In the genomic region with DNA sequence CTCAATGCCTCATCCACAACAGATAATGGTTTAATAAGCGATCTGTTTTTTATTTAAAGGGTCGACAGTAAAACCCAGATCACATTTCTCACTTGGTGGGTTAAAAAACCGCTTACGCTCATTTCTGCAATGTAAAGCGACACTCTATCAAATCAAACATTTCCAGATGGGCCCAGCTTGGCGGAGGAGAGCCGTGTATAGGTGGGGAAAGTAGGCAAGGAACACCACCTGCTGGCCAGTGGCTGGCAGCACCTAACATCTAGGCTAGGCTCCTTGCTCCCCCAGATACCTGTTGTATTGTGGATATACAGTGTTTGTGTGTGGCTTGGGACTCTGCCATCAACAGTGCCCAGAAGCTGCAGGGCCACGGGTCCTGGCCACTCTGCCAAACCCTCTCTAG, we compare ENCODE assay signal across 9 mouse cellular contexts. TPM values are rescaled to one million over a fixed set of nuclear protein-coding genes. Genes with fewer than 3 reads are reported as not detected.
A peak's percentile ranks its signal among the peaks of the same experiment; 100 is the strongest.
DNase-seq lines count a peak whose midpoint lies in the region; ATAC-seq and TF ChIP-seq lines count a peak whose summit lies in the region.
"Had no signal": no experiment of that assay in that cellular context is flagged by ENCODE, and none has a peak within 500 bp of the region (broad histone marks: within the 10 kb centered on the region; RNA-seq: fewer than 3 reads in every experiment).

No protein-coding gene starts in this region.

- no peaks in the 10 kb centered on the region for H3K27me3 ChIP-seq in limb, embryonic 11.5 days (ENCODE audit: control insufficient read depth, insufficient read depth, low read length)
- H3K27me3 ChIP-seq: intestine, embryonic 15.5 days had no signal

- H3K4me2 ChIP-seq in limb, embryonic 11.5 days (ENCODE audit: low read depth, severe bottlenecking) = no peak overlapping the region
- H3K4me2 ChIP-seq: intestine, embryonic 15.5 days had no signal

- no peak overlapping the region for H3K9ac ChIP-seq in limb, embryonic 11.5 days (ENCODE audit: low read length)
- H3K9ac ChIP-seq: intestine, embryonic 15.5 days had no signal

- intact Hi-C loops in left cerebral cortex, adult 2 months (cut with DNase I) = no loop called here
- intact Hi-C loops in left cerebral cortex, postnatal 36 days (cut with DNase I) = no loop called here

- peak; percentile 58 for ATAC-seq in limb, embryonic 11.5 days (ENCODE audit: insufficient number of reproducible peaks, low FRiP score, low TSS enrichment, low read depth)
- ATAC-seq: intestine, embryonic 15.5 days had no signal

- no peak overlapping the region for H3K4me3 ChIP-seq in left cerebral cortex, adult 2 months
- H3K4me3 ChIP-seq in cortical plate, adult 2 months (ENCODE audit: insufficient read depth, low read length) = no peak overlapping the region
- no peak overlapping the region for H3K4me3 ChIP-seq in limb, embryonic 11.5 days (ENCODE audit: low read depth, low read length)
- H3K4me3 ChIP-seq: intestine, embryonic 15.5 days had no signal

- H3K27ac ChIP-seq in left cerebral cortex, adult 2 months = no peak overlapping the region
- H3K27ac ChIP-seq in cortical plate, adult 2 months (ENCODE audit: insufficient read depth, low read length) = no peak overlapping the region
- H3K27ac ChIP-seq in limb, embryonic 11.5 days (replicated peaks; ENCODE audit: low read depth, low read length) = no peak overlapping the region

- TF ChIP-seq POLR2A in cortical plate, adult 2 months (IDR thresholded peaks at IDR 0.05; ENCODE audit: extremely low read depth, insufficient read depth, low read length) = no peak

- no peaks in the 10 kb centered on the region for H3K4me1 ChIP-seq in cortical plate, adult 2 months (ENCODE audit: control insufficient read depth, insufficient read depth, low read length)
- peaks cover 28% of the 10 kb centered on the region for H3K4me1 ChIP-seq in limb, embryonic 11.5 days (ENCODE audit: control insufficient read depth, insufficient read depth, low read length)

- 13% methylated on average over 8 of the region's 8 CpGs for WGBS in limb, embryonic 11.5 days

- no peaks in the 10 kb centered on the region for H3K36me3 ChIP-seq in limb, embryonic 11.5 days (ENCODE audit: control insufficient read depth, insufficient read depth, low read length)
- H3K36me3 ChIP-seq: intestine, embryonic 15.5 days had no signal

- no peaks in the 10 kb centered on the region for H3K9me3 ChIP-seq in limb, embryonic 11.5 days (ENCODE audit: control insufficient read depth, low read length)
- H3K9me3 ChIP-seq: intestine, embryonic 15.5 days had no signal

- no peak for DNase-seq in left cerebral cortex, adult 2 months (ENCODE audit: extremely low spot score in 1 of 2, low spot score in 2 of 2)
- DNase-seq in left cerebral cortex, postnatal 36 days (ENCODE audit: low spot score in 2 of 2) = no peak
- peak; percentile 54 for DNase-seq in NIH3T3 (ENCODE audit: low read depth)
- peak; percentile 83 for DNase-seq in limb, embryonic 11.5 days (ENCODE audit: low spot score)
- DNase-seq in frontal cortex, postnatal 14 days (ENCODE audit: low spot score in 2 of 2) = no peak
- DNase-seq in adrenal gland, postnatal 4 days (ENCODE audit: low spot score in 2 of 2) = no peak

- TF ChIP-seq CTCF in left cerebral cortex, adult 2 months (IDR thresholded peaks at IDR 0.05) = peak; percentile 47
- TF ChIP-seq CTCF in cortical plate, adult 2 months (IDR thresholded peaks at IDR 0.05; ENCODE audit: extremely low read depth, insufficient read depth, low read length) = peak; percentile 38

RNA-seq across cellular contexts. Expression of a gene that starts 50.1 kb away (rescaled TPM):
- 1 to 10 TPM; 2.1 to 3.5 TPM for total RNA-seq in left cerebral cortex, adult 2 months (2021)
- 1 to 10 TPM; 3.1 to 3.6 TPM for total RNA-seq in left cerebral cortex, postnatal 36 days (2021)
- 2.3 and 2.5 TPM in 2 replicates for polyA plus RNA-seq in cortical plate, adult 2 months (2012; rRNA removed)
- 0.10 and 0.32 TPM in 2 replicates for polyA plus RNA-seq in limb, embryonic 11.5 days (2014; fragmentation: Nextera tagmentation; extraction: Ambion mirVana)
- total RNA-seq in adrenal gland, postnatal 4 days (2021) = under 1 TPM; 0.31 to 0.62 TPM
- total RNA-seq: neutrophil, adult 5-6 weeks had no signal
- polyA plus RNA-seq: intestine, embryonic 15.5 days had no signal

Comparison
In these comparisons a context has a peak if more than half of its experiments do, and no peak if none do; other contexts are left out.
1. DNase-seq: peak in NIH3T3 (single experiment) and limb, embryonic 11.5 days (single experiment); none in left cerebral cortex, adult 2 months (0 of 2), left cerebral cortex, postnatal 36 days (0 of 2), frontal cortex, postnatal 14 days (0 of 2) and adrenal gland, postnatal 4 days (0 of 2).